Mouse (Mus musculus): ENCODE measurements around the gene Fam172a. TPM values are rescaled to one million over a fixed set of nuclear protein-coding genes. Genes with fewer than 3 reads are reported as not detected.
"Not testable (repeated sequence)": the region's sequence is repeated elsewhere in the genome, so short reads cannot be mapped to it uniquely, and the experiment has no call there.

The Fam172a gene
- polyA plus RNA-seq (2015; fragmentation: Nextera tagmentation; extraction: Ambion mirVana), result 49.8 and 50.6 TPM in 2 replicates

DNA sequence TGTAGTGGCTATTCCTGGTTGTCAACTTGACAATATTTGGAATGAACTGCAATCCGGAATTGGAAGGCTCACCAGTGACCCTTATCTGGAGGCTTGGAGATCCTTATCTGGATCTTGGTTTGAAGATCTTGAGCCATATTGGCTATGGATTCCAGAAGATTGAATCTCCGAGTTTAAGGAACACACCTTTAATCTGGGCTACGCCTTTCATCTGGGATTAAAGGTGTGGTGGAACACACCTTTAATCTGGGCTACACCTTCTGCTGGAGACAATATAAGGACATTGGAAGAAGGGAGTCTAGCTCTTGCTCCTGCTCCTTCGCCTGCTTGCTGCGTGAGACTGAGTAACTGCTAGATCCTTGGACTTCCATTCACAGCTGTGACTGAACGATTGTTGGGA is at the start of gene Fam172a:
Gene Fam172a (plus strand): TSS at position 301 of the 400 bp plus-strand sequence.
- not testable (repeated sequence) for DNase-seq (ENCODE audit: low spot score)

- no peak for DNase-seq (ENCODE audit: low spot score)
Measured at GRCm38 (mm10) chr13:77688651-77689050, 13.2 kb upstream of the Fam172a start.

- DNase-seq (ENCODE audit: low spot score), result peak; percentile 93
Measured at GRCm38 (mm10) chr13:77708514-77709013, 6.7 kb downstream of the Fam172a start.

GRCm38 (mm10) chr13:77717499-77717898 is 15.7 kb downstream of the Fam172a start:
- no peak for DNase-seq (ENCODE audit: low spot score)

GRCm38 (mm10) chr13:77742822-77743221 is 41.0 kb downstream of the Fam172a start:
- no peak for DNase-seq (ENCODE audit: low spot score)

DNA sequence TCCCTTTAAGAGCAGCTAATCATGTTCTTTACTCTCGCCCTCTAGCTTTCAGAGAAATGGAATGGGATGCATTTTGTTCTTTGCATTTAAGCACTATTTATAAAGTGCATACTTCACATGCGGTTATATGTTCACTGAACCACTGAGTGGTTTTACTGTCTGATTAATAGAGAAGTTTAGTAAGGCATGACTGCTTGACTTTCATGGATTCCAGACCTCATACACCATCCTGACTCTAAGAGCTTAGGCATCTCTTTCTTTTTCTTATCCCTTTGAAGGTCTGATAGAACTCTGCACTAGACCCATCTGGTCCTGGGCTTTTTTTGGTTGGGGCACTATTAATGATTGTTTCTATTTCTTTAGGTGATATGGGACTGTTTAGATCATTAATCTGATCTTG is 75.8 kb downstream of the Fam172a start:
- DNase-seq (ENCODE audit: low spot score), result no peak

GRCm38 (mm10) chr13:77807341-77807740 is 105.5 kb downstream of the Fam172a start:
- DNase-seq (ENCODE audit: low spot score), result not testable (repeated sequence)

GRCm38 (mm10) chr13:77810449-77810848 is 108.6 kb downstream of the Fam172a start:
- DNase-seq (ENCODE audit: low spot score), result no peak

GRCm38 (mm10) chr13:77826138-77826537 is 124.3 kb downstream of the Fam172a start:
- no peak for DNase-seq (ENCODE audit: low spot score)

DNA sequence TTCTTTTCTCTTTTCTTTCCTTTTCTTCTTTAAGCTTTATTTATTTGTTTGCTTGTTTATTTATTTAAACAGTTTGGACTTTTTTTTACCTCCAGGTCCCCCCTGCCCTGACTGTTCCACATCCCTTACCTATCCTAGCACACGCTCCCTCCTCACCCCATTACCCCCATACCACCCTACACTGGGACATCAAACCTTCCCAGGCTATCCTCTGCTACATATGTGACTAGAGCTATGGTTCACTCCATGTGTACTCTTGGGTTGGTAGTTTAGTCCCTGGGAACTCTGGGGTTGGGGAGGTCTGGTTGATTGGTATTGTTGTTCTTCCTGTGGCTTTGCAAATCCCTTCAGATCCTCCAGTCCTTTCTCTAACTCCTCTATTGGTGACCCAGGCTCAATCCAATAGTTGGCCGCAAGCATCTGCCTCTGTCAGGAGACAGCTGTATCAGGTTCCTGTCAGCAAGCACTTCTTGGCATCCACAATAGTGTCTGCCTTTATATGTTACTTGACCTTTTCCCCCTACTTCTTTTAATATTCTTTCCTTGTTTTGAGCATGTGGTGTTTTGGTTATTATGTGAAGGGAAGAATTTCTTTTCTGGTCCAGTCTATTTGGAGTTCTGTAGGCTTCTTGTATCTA is 141.3 kb downstream of the Fam172a start:
- no peak for DNase-seq (ENCODE audit: low spot score)

DNA sequence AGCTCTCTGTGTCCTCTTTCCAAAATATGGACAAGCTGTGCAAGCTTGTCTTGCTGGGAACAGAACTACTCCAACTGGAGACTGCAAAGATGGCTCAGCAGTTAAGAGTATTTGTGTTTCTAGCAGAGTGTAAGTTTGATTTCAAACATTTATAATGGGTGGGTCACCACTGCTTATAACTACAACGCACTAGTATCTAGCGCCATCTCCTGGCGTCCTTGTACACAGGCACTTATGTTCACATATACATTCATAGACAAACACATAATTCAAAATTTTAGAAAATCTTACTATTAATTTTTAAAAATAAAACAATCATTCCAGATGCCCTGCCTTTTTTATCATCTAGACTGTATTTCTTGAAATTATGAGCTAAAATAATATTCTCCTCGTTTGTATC is 147.0 kb downstream of the Fam172a start:
- DNase-seq (ENCODE audit: low spot score), result no peak

DNA sequence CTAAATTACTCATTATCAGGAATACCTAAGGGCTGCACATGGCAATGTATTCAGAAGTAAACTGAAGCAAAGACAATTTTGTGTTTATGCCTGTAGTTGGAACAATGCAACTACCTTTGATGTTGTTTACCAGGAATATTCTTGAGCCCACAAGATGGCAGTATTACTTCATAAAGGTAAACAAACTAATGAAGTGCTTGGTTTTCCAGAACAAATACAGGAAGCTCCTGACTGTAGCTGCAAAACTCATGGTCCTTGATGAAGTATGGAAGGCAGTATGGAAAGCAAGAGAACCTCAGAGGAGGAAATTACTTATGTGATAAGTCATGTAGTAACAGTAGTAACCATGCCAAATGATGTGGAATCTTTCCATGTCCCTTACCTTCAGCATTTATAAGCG is 163.0 kb downstream of the Fam172a start:
- no peak for DNase-seq (ENCODE audit: low spot score)

DNA sequence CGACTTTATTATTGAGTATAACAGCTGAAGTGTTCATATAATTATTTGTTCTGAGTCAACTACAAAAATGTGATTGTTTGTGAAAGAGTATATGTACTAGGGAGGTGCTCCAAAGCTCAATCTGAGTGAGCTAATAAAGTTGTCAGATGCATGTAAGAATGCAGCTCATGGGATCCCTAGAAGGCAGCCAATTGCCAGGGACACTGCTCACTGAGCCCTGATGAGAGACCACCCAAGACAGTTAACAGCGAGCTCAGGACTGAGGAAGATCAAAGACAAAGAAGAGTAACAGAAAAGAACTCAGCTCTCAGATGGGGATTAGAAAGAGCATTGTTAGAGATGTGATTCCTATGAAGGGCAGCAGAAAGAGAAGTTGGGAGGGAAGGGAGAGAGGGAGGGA is 166.5 kb downstream of the Fam172a start:
- DNase-seq (ENCODE audit: low spot score), result no peak

GRCm38 (mm10) chr13:77878120-77878519 is 176.3 kb downstream of the Fam172a start:
- DNase-seq (ENCODE audit: low spot score), result no peak

DNA sequence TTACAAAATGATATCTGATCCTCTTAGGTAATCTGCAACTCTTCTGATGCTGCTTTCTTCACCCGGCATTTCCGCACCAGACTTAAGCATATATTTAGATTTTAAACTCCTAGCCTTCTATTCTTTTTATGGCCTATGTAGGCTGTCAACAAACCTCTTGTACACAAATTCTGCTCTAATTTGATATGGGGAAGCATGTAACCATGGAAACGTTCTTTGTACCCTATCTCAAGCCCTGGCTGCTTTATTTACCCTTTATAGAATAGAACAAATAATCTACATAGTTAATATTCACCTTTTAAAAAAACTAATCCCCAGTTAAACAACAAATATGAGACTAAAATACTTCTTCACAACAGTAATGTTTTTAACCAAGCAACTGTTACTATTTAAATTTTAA is 176.7 kb downstream of the Fam172a start:
- no peak for DNase-seq (ENCODE audit: low spot score)

DNA sequence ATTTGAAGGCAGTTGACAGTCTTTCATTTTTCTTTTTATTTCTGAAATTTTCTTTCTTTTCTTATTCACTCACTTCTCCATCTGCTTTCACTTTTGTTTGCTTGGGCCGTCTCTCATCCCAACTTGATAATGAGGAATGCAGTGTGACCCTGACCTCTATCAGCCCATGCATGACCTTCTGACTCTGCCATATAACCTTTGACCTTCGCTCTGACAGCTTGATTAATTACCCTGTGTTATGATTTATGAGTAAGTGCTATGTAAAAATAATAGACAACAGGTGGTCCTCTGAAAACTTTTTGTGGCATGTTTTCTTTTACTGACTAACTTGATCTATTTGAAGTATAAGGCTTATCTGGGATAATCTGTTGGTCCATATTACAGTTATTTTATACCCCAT is 195.8 kb downstream of the Fam172a start:
- no peak for DNase-seq (ENCODE audit: low spot score)

GRCm38 (mm10) chr13:77898066-77898796 is 196.4 kb downstream of the Fam172a start:
- no peak for DNase-seq (ENCODE audit: low spot score)

- DNase-seq (ENCODE audit: low spot score), result no peak
Measured at GRCm38 (mm10) chr13:77899725-77900124, 197.9 kb downstream of the Fam172a start.

GRCm38 (mm10) chr13:77900843-77901242 is 199.0 kb downstream of the Fam172a start:
- no peak for DNase-seq (ENCODE audit: low spot score)

GRCm38 (mm10) chr13:77909184-77909583 is 207.4 kb downstream of the Fam172a start:
- no peak for DNase-seq (ENCODE audit: low spot score)

GRCm38 (mm10) chr13:77922834-77923233 is 221.0 kb downstream of the Fam172a start:
- DNase-seq (ENCODE audit: low spot score), result no peak

- no peak for DNase-seq (ENCODE audit: low spot score)
Measured at GRCm38 (mm10) chr13:77957611-77958010, 255.8 kb downstream of the Fam172a start.
